Mouse (Mus musculus) MEL (cell line): Measurements from ENCODE around the gene Stk39. TPM values are rescaled to one million over a fixed set of nuclear protein-coding genes. Genes with fewer than 3 reads are reported as not detected.

Source experiments
- DNase-seq: peaks from one replicate; pipeline ENCODE4 v3.0.0; 2011; ENCODE audit warnings: low read depth, low spot score
- H3K27ac ChIP-seq: 2 replicates; pipeline ENCODE4 v1.5.1; 2012; ENCODE audit warnings: low read depth, mild to moderate bottlenecking, control low read depth, low read length, moderate library complexity; ENCODE audit not compliant: control insufficient read depth
- H3K27me3 ChIP-seq, 2 experiments: fragments of 150-350 bp in 1 of 2; sonication (generic) in 1 of 2; 2 replicates each; pipeline ENCODE4 v1.6.1; 2012; ENCODE audit warnings: low read length in 2 of 2, mild to moderate bottlenecking in 2 of 2, improper control_type of control experiment in 1 of 2, moderate library complexity in 1 of 2; ENCODE audit not compliant: insufficient read depth in 2 of 2, control insufficient read depth in 1 of 2
- H3K36me3 ChIP-seq, 2 experiments: 2 replicates each; pipeline ENCODE4 v1.6.1; 2012 to 2014; ENCODE audit warnings: low read length in 2 of 2, improper control_type of control experiment in 1 of 2, inconsistent platforms in 1 of 2, mild to moderate bottlenecking in 1 of 2; ENCODE audit not compliant: insufficient read depth in 2 of 2, control insufficient read depth in 1 of 2
- H3K4me1 ChIP-seq, 2 experiments: fragments of 150-350 bp in 1 of 2; sonication (generic) in 1 of 2; 2 replicates each; pipeline ENCODE4 v1.6.1; 2012; ENCODE audit warnings: low read length in 2 of 2, improper control_type of control experiment in 1 of 2, mild to moderate bottlenecking in 1 of 2; ENCODE audit not compliant: insufficient read depth in 2 of 2, control insufficient read depth in 1 of 2
- H3K4me3 ChIP-seq, 2 experiments: fragments of 150-350 bp in 1 of 2; sonication (generic) in 1 of 2; 2 replicates each; pipeline ENCODE4 v1.5.1; 2012; ENCODE audit warnings: low read depth in 2 of 2, low read length in 2 of 2, mild to moderate bottlenecking in 2 of 2, moderate library complexity in 2 of 2, control low read depth in 1 of 2, improper control_type of control experiment in 1 of 2; ENCODE audit not compliant: control insufficient read depth in 1 of 2, insufficient read depth in 1 of 2
- H3K79me2 ChIP-seq: 2 replicates; pipeline ENCODE4 v1.6.1; 2012; ENCODE audit warnings: mild to moderate bottlenecking, low read length, moderate library complexity; ENCODE audit not compliant: control insufficient read depth, poor library complexity, insufficient read depth
- H3K9ac ChIP-seq: 2 replicates; pipeline ENCODE4 v1.6.1; 2012; ENCODE audit warnings: low read depth, mild to moderate bottlenecking, control low read depth, low read length, moderate library complexity; ENCODE audit not compliant: control insufficient read depth, poor library complexity, severe bottlenecking
- H3K9me3 ChIP-seq: fragments of 150-350 bp; sonication (generic); replicated peaks from 2 replicates; pipeline ENCODE4 v1.6.1; 2012; ENCODE audit warnings: mild to moderate bottlenecking, low read length, improper control_type of control experiment, moderate library complexity; ENCODE audit not compliant: insufficient read depth
- CHD1 ChIP-seq: IDR thresholded peaks from 2 replicates; pipeline ENCODE4 v1.6.1; 2012; ENCODE audit warnings: low read depth, mild to moderate bottlenecking, inconsistent platforms, low read length, improper control_type of control experiment
- CHD2 ChIP-seq: IDR thresholded peaks from 2 replicates; pipeline ENCODE4 v1.6.1; 2011; ENCODE audit warnings: low read length, improper control_type of control experiment
- E2F4 ChIP-seq: IDR thresholded peaks from 2 replicates; pipeline ENCODE4 v1.6.1; 2011; ENCODE audit warnings: low read depth, low read length, improper control_type of control experiment, borderline replicate concordance
- ELF1 ChIP-seq: IDR thresholded peaks from 2 replicates; pipeline ENCODE4 v1.6.1; 2014; ENCODE audit warnings: low read depth, mild to moderate bottlenecking, inconsistent platforms, low read length, improper control_type of control experiment, moderate library complexity
- EP300 ChIP-seq, 2 experiments: IDR thresholded peaks; 2 replicates each; pipeline ENCODE4 v1.6.1; 2011; ENCODE audit warnings: improper control_type of control experiment in 2 of 2, low read length in 2 of 2, low read depth in 1 of 2, mild to moderate bottlenecking in 1 of 2
- ETS1 ChIP-seq: IDR thresholded peaks from 2 replicates; pipeline ENCODE4 v1.6.1; 2012; ENCODE audit warnings: low read depth, mild to moderate bottlenecking, inconsistent platforms, low read length, improper control_type of control experiment, moderate library complexity
- HCFC1 ChIP-seq: IDR thresholded peaks from 2 replicates; pipeline ENCODE4 v1.6.1; 2012; ENCODE audit warnings: low read depth, mild to moderate bottlenecking, inconsistent platforms, low read length, improper control_type of control experiment, moderate library complexity
- JUND ChIP-seq: IDR thresholded peaks from 2 replicates; pipeline ENCODE4 v1.6.1; 2011; ENCODE audit warnings: low read depth, mild to moderate bottlenecking, improper control_type of control experiment, low read length
- KAT2A ChIP-seq: conservative IDR thresholded peaks from 2 replicates; pipeline ENCODE4 v1.6.1; 2012; ENCODE audit warnings: low read depth, low read length, improper control_type of control experiment, inconsistent platforms
- MAFK ChIP-seq: IDR thresholded peaks from 2 replicates; pipeline ENCODE4 v1.6.1; 2011; ENCODE audit warnings: low read depth, mild to moderate bottlenecking, low read length, improper control_type of control experiment, borderline replicate concordance
- MEF2A ChIP-seq: IDR thresholded peaks from 2 replicates; pipeline ENCODE4 v1.6.1; 2014; ENCODE audit warnings: low read depth, mild to moderate bottlenecking, inconsistent platforms, low read length, improper control_type of control experiment; ENCODE audit not compliant: poor library complexity, insufficient replicate concordance, severe bottlenecking; ENCODE audit errors: extremely low read depth
- MXI1 ChIP-seq: IDR thresholded peaks from 2 replicates; pipeline ENCODE4 v1.6.1; 2011; ENCODE audit warnings: mild to moderate bottlenecking, low read depth, low read length, improper control_type of control experiment
- MYB ChIP-seq: IDR thresholded peaks from 2 replicates; pipeline ENCODE4 v1.6.1; 2011; ENCODE audit warnings: mild to moderate bottlenecking, low read depth, low read length, improper control_type of control experiment
- NELFE ChIP-seq: IDR thresholded peaks from 2 replicates; pipeline ENCODE4 v1.6.1; 2011; ENCODE audit warnings: low read depth, low read length, improper control_type of control experiment
- NRF1 ChIP-seq: IDR thresholded peaks from 2 replicates; pipeline ENCODE4 v1.6.1; 2014; ENCODE audit warnings: low read depth, mild to moderate bottlenecking, inconsistent platforms, low read length, improper control_type of control experiment, moderate library complexity; ENCODE audit not compliant: poor library complexity, insufficient read depth, severe bottlenecking
- RCOR1 ChIP-seq: IDR thresholded peaks from 2 replicates; pipeline ENCODE4 v1.6.1; 2012; ENCODE audit warnings: low read depth, mild to moderate bottlenecking, inconsistent platforms, low read length, improper control_type of control experiment
- SIN3A ChIP-seq: IDR thresholded peaks from 2 replicates; pipeline ENCODE4 v1.6.1; 2012; ENCODE audit warnings: low read length, improper control_type of control experiment, inconsistent platforms
- UBTF ChIP-seq: IDR thresholded peaks from 2 replicates; pipeline ENCODE4 v1.6.1; 2012; ENCODE audit warnings: low read depth, mild to moderate bottlenecking, inconsistent platforms, low read length, improper control_type of control experiment, moderate library complexity, borderline replicate concordance; ENCODE audit not compliant: insufficient read depth
- USF2 ChIP-seq, 2 experiments: IDR thresholded peaks; 2 replicates each; pipeline ENCODE4 v1.6.1; 2011 to 2012; ENCODE audit warnings: improper control_type of control experiment in 2 of 2, low read length in 2 of 2, borderline replicate concordance in 1 of 2, inconsistent platforms in 1 of 2, low read depth in 1 of 2, mild to moderate bottlenecking in 1 of 2; ENCODE audit not compliant: insufficient read depth in 1 of 2
- ZC3H11A ChIP-seq: IDR thresholded peaks from 2 replicates; pipeline ENCODE4 v1.6.1; 2012; ENCODE audit warnings: low read depth, mild to moderate bottlenecking, inconsistent platforms, low read length, improper control_type of control experiment
- ZKSCAN1 ChIP-seq: IDR thresholded peaks from 2 replicates; pipeline ENCODE4 v1.6.1; 2012; ENCODE audit warnings: low read depth, mild to moderate bottlenecking, inconsistent platforms, low read length, improper control_type of control experiment, moderate library complexity
- ZMIZ1 ChIP-seq: IDR thresholded peaks from 2 replicates; pipeline ENCODE4 v1.6.1; 2012; ENCODE audit warnings: low read depth, mild to moderate bottlenecking, inconsistent platforms, low read length, improper control_type of control experiment, moderate library complexity
- ZNF384 ChIP-seq: IDR thresholded peaks from 2 replicates; pipeline ENCODE4 v1.6.1; 2012; ENCODE audit warnings: low read depth, mild to moderate bottlenecking, inconsistent platforms, low read length, improper control_type of control experiment
- polyA plus RNA-seq, 2 experiments: library from polyadenylated mRNA; stranded (reverse) in 1 of 2; unstranded in 1 of 2; fragments of >175 nt in 1 of 2; fragments of >200 nt in 1 of 2; gene quantifications; 2 replicates each; pipeline versions ENCODE4 v1.2.1 to v1.2.4; 2012; ENCODE audit warnings: low replicate concordance in 2 of 2, low read depth in 1 of 2; ENCODE audit not compliant: insufficient read length in 2 of 2, insufficient read depth in 1 of 2, missing spikeins in 1 of 2
- total RNA-seq: library from RNA; depleted of rRNA; stranded (reverse); fragments of 300-350 nt; gene quantifications from 2 replicates; pipeline ENCODE4 v1.2.3, GENCODE M21; 2012

Stk39 gene
- total and polyA plus RNA-seq, 3 experiments = not detected

- Histone ChIP-seq H3K79me2 (no peaks in the 10 kb centered on the region), H3K36me3 (no peaks in the 10 kb centered on the region), H3K4me3 (no peak overlapping the region), H3K27me3 (no peaks in the 10 kb centered on the region), H3K27ac (no peak overlapping the region), H3K9me3 (no peaks in the 10 kb centered on the region), H3K4me1 (no peaks in the 10 kb centered on the region), H3K9ac (no peak overlapping the region)
- no peak for DNase-seq
- TF ChIP-seq ZKSCAN1 (no peak), NELFE (no peak), ZNF384 (no peak), ETS1 (no peak), UBTF (no peak), MEF2A (no peak), MAFK (no peak), MXI1 (no peak), HCFC1 (no peak), KAT2A (no peak), CHD2 (no peak), ZC3H11A (no peak), USF2 (IDR thresholded peaks at IDR 0.05; ENCODE audit: borderline replicate concordance in 1 of 2, insufficient read depth in 1 of 2, low read depth in 1 of 2, low read length in 2 of 2) (no peak), ELF1 (no peak), E2F4 (no peak), JUND (no peak)
Measured at GRCm38 (mm10) chr2:68467085-68467978, 4.7 kb downstream of the Stk39 start.

DNA sequence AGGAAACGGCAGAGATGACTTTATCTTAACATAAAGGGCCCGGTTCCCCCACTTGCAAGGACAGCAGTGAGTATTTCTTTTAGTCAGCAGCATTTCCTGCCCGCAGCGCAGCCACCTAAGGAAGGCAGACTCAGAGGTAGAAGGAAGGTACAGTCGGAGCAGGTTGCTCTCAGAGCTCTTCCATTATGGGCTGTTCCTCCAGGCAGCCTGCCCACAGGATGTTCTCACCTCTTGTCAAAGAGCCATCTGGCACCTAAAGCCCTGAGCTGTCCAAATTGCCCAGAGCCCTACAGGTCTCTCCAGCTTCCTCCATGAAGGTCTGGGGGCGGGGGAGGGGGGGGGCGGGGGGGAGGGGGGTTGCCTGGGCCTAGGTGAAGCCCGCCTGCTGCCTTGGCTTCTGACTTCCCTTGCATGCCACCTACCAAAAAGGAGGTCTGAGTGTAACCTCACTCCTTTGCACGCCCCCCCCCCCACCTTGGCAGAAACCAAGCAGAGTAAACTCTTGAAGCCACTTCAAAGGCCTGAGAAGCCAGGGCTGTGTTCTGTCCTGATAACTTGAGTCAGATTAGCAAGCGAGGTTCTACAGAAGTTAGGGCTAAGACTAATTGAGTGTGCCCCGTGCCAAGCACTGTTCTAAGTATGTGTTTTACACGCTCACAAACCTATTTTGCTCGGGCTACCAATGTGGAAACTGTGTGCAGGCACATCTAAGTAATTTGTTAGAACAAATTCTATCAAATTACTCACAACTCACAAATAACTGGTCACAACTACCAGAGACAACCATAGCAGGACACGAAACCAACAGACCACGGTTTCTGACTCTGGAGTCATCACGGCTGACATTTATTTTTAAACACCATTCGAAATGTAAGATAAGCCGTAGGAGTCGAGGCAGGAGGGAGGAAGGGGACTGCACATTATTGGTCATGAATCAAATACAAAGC is 5.7 kb downstream of the Stk39 start:
- Histone ChIP-seq H3K4me1 (no peaks in the 10 kb centered on the region), H3K36me3 (no peaks in the 10 kb centered on the region), H3K4me3 (no peak overlapping the region), H3K9me3 (no peaks in the 10 kb centered on the region), H3K9ac (no peak overlapping the region), H3K27me3 (no peaks in the 10 kb centered on the region), H3K27ac (no peak overlapping the region), H3K79me2 (no peaks in the 10 kb centered on the region)
- DNase-seq = no peak
- TF ChIP-seq RCOR1 = no peak
- TF ChIP-seq CHD1 = no peak
- no peak for TF ChIP-seq ETS1
- no peak for TF ChIP-seq SIN3A
- no peak for TF ChIP-seq ZMIZ1
- TF ChIP-seq ZKSCAN1 = no peak
- no peak for TF ChIP-seq MYB
- TF ChIP-seq ZC3H11A = no peak
- no peak for TF ChIP-seq KAT2A
- TF ChIP-seq E2F4 = no peak
- TF ChIP-seq NRF1 = no peak
- no peak for TF ChIP-seq EP300 (IDR thresholded peaks at IDR 0.05; ENCODE audit: low read depth in 1 of 2, low read length in 2 of 2)
